Mouse (Mus musculus): ENCODE data around the gene Myo3b. TPM values are rescaled to one million over a fixed set of nuclear protein-coding genes. Genes with fewer than 3 reads are reported as not detected.

Myo3b gene
- polyA plus RNA-seq, 1 experiment from 2014 or later, result 0.30 TPM

- no peaks in the 10 kb centered on the region for H3K27me3 ChIP-seq (replicated peaks; ENCODE audit: control insufficient read depth, insufficient read depth, low read length)
- H3K36me3 ChIP-seq (ENCODE audit: control insufficient read depth, insufficient read depth, low read length), result no peaks in the 10 kb centered on the region
- no peak overlapping the region for H3K4me3 ChIP-seq (ENCODE audit: low read depth, low read length)
- ATAC-seq (replicated peaks; ENCODE audit: low FRiP score, low TSS enrichment, low read depth) (no peak), DNase-seq (ENCODE audit: low spot score) (no peak)
- no peak overlapping the region for H3K9ac ChIP-seq (ENCODE audit: low read length)
- no peak overlapping the region for H3K4me2 ChIP-seq (ENCODE audit: low read length)
- H3K9me3 ChIP-seq (ENCODE audit: control insufficient read depth, low read length), result no peaks in the 10 kb centered on the region
- WGBS, result 62% methylated on average over 2 of the region's 2 CpGs
- no peaks in the 10 kb centered on the region for H3K4me1 ChIP-seq (replicated peaks; ENCODE audit: control insufficient read depth, insufficient read depth, low read length)
- no peak overlapping the region for H3K27ac ChIP-seq (ENCODE audit: low read depth)
Measured at GRCm38 (mm10) chr2:70091261-70091660, 52.3 kb downstream of the Myo3b start.

- DNase-seq (ENCODE audit: low spot score), result no peak
- no peak overlapping the region for H3K4me3 ChIP-seq (ENCODE audit: low read depth, low read length)
- no peak overlapping the region for H3K4me2 ChIP-seq (ENCODE audit: low read length)
- no peak overlapping the region for H3K9ac ChIP-seq (ENCODE audit: low read length)
- H3K9me3 ChIP-seq (ENCODE audit: control insufficient read depth, low read length), result no peaks in the 10 kb centered on the region
- no peaks in the 10 kb centered on the region for H3K4me1 ChIP-seq (replicated peaks; ENCODE audit: control insufficient read depth, insufficient read depth, low read length)
- no peaks in the 10 kb centered on the region for H3K36me3 ChIP-seq (ENCODE audit: control insufficient read depth, insufficient read depth, low read length)
- 50% methylated on average over 10 of the region's 10 CpGs for WGBS
- H3K27me3 ChIP-seq (replicated peaks; ENCODE audit: control insufficient read depth, insufficient read depth, low read length), result no peaks in the 10 kb centered on the region
- no peak for ATAC-seq (replicated peaks; ENCODE audit: low FRiP score, low TSS enrichment, low read depth)
- no peak overlapping the region for H3K27ac ChIP-seq (ENCODE audit: low read depth)
Measured at GRCm38 (mm10) chr2:70091801-70092522, 53.0 kb downstream of the Myo3b start.

- H3K27me3 ChIP-seq (replicated peaks; ENCODE audit: control insufficient read depth, insufficient read depth, low read length), result no peaks in the 10 kb centered on the region
- H3K9ac ChIP-seq (ENCODE audit: low read length), result no peak overlapping the region
- no peak for DNase-seq (ENCODE audit: low spot score)
- no peak overlapping the region for H3K4me3 ChIP-seq (ENCODE audit: low read depth, low read length)
- no peak for ATAC-seq (replicated peaks; ENCODE audit: low FRiP score, low TSS enrichment, low read depth)
- WGBS, result 69% methylated on average over 3 of the region's 3 CpGs
- H3K4me2 ChIP-seq (ENCODE audit: low read length), result no peak overlapping the region
- H3K4me1 ChIP-seq (replicated peaks; ENCODE audit: control insufficient read depth, insufficient read depth, low read length), result no peaks in the 10 kb centered on the region
- H3K27ac ChIP-seq (ENCODE audit: low read depth), result no peak overlapping the region
- H3K9me3 ChIP-seq (ENCODE audit: control insufficient read depth, low read length), result no peaks in the 10 kb centered on the region
- H3K36me3 ChIP-seq (ENCODE audit: control insufficient read depth, insufficient read depth, low read length), result no peaks in the 10 kb centered on the region
Measured at GRCm38 (mm10) chr2:70092665-70093064, 53.7 kb downstream of the Myo3b start.

GRCm38 (mm10) chr2:70094446-70094845 lies 55.5 kb downstream of the Myo3b start:
- H3K27me3 ChIP-seq (replicated peaks; ENCODE audit: control insufficient read depth, insufficient read depth, low read length), result no peaks in the 10 kb centered on the region
- ATAC-seq (replicated peaks; ENCODE audit: low FRiP score, low TSS enrichment, low read depth), result no peak
- H3K4me3 ChIP-seq (ENCODE audit: low read depth, low read length), result no peak overlapping the region
- WGBS, result 42% methylated on average over 5 of the region's 5 CpGs
- no peak overlapping the region for H3K4me2 ChIP-seq (ENCODE audit: low read length)
- H3K9me3 ChIP-seq (ENCODE audit: control insufficient read depth, low read length), result no peaks in the 10 kb centered on the region
- no peaks in the 10 kb centered on the region for H3K4me1 ChIP-seq (replicated peaks; ENCODE audit: control insufficient read depth, insufficient read depth, low read length)
- H3K27ac ChIP-seq (ENCODE audit: low read depth), result no peak overlapping the region
- H3K36me3 ChIP-seq (ENCODE audit: control insufficient read depth, insufficient read depth, low read length), result no peaks in the 10 kb centered on the region
- no peak for DNase-seq (ENCODE audit: low spot score)
- no peak overlapping the region for H3K9ac ChIP-seq (ENCODE audit: low read length)

GRCm38 (mm10) chr2:70097229-70098095 lies 58.5 kb downstream of the Myo3b start:
- H3K9me3 ChIP-seq (ENCODE audit: control insufficient read depth, low read length), result no peaks in the 10 kb centered on the region
- no peaks in the 10 kb centered on the region for H3K4me1 ChIP-seq (replicated peaks; ENCODE audit: control insufficient read depth, insufficient read depth, low read length)
- DNase-seq (ENCODE audit: low spot score) (no peak), ATAC-seq (replicated peaks; ENCODE audit: low FRiP score, low TSS enrichment, low read depth) (no peak)
- H3K27me3 ChIP-seq (replicated peaks; ENCODE audit: control insufficient read depth, insufficient read depth, low read length), result no peaks in the 10 kb centered on the region
- no peak overlapping the region for H3K27ac ChIP-seq (ENCODE audit: low read depth)
- no peak overlapping the region for H3K4me3 ChIP-seq (ENCODE audit: low read depth, low read length)
- WGBS, result 77% methylated on average over 15 of the region's 15 CpGs
- H3K9ac ChIP-seq (ENCODE audit: low read length), result no peak overlapping the region
- no peak overlapping the region for H3K4me2 ChIP-seq (ENCODE audit: low read length)
- no peaks in the 10 kb centered on the region for H3K36me3 ChIP-seq (ENCODE audit: control insufficient read depth, insufficient read depth, low read length)

- DNase-seq (ENCODE audit: low spot score), result no peak
- no peak for ATAC-seq (replicated peaks; ENCODE audit: low FRiP score, low TSS enrichment, low read depth)
- Histone ChIP-seq H3K4me1 (replicated peaks; ENCODE audit: control insufficient read depth, insufficient read depth, low read length) (no peaks in the 10 kb centered on the region), H3K9ac (ENCODE audit: low read length) (no peak overlapping the region), H3K27ac (ENCODE audit: low read depth) (no peak overlapping the region), H3K36me3 (ENCODE audit: control insufficient read depth, insufficient read depth, low read length) (no peaks in the 10 kb centered on the region), H3K4me3 (ENCODE audit: low read depth, low read length) (no peak overlapping the region), H3K4me2 (ENCODE audit: low read length) (no peak overlapping the region), H3K9me3 (ENCODE audit: control insufficient read depth, low read length) (no peaks in the 10 kb centered on the region), H3K27me3 (replicated peaks; ENCODE audit: control insufficient read depth, insufficient read depth, low read length) (no peaks in the 10 kb centered on the region)
- WGBS, result 76% methylated on average over 4 of the region's 4 CpGs
Measured at GRCm38 (mm10) chr2:70099459-70099858, 60.5 kb downstream of the Myo3b start.

GRCm38 (mm10) chr2:70105286-70106030 lies 66.5 kb downstream of the Myo3b start:
- no peaks in the 10 kb centered on the region for H3K9me3 ChIP-seq (ENCODE audit: control insufficient read depth, low read length)
- ATAC-seq (replicated peaks; ENCODE audit: low FRiP score, low TSS enrichment, low read depth) (no peak), DNase-seq (ENCODE audit: low spot score) (no peak)
- no peak overlapping the region for H3K4me2 ChIP-seq (ENCODE audit: low read length)
- no peaks in the 10 kb centered on the region for H3K36me3 ChIP-seq (ENCODE audit: control insufficient read depth, insufficient read depth, low read length)
- no peaks in the 10 kb centered on the region for H3K27me3 ChIP-seq (replicated peaks; ENCODE audit: control insufficient read depth, insufficient read depth, low read length)
- no peak overlapping the region for H3K4me3 ChIP-seq (ENCODE audit: low read depth, low read length)
- WGBS, result 61% methylated on average over 14 of the region's 14 CpGs
- no peak overlapping the region for H3K9ac ChIP-seq (ENCODE audit: low read length)
- H3K4me1 ChIP-seq (replicated peaks; ENCODE audit: control insufficient read depth, insufficient read depth, low read length), result no peaks in the 10 kb centered on the region
- H3K27ac ChIP-seq (ENCODE audit: low read depth), result no peak overlapping the region

GRCm38 (mm10) chr2:70109010-70109409 lies 70.1 kb downstream of the Myo3b start:
- Histone ChIP-seq H3K27me3 (replicated peaks; ENCODE audit: control insufficient read depth, insufficient read depth, low read length) (no peaks in the 10 kb centered on the region), H3K27ac (ENCODE audit: low read depth) (no peak overlapping the region), H3K4me2 (ENCODE audit: low read length) (no peak overlapping the region), H3K9me3 (ENCODE audit: control insufficient read depth, low read length) (no peaks in the 10 kb centered on the region), H3K36me3 (ENCODE audit: control insufficient read depth, insufficient read depth, low read length) (no peaks in the 10 kb centered on the region), H3K4me1 (replicated peaks; ENCODE audit: control insufficient read depth, insufficient read depth, low read length) (no peaks in the 10 kb centered on the region), H3K4me3 (ENCODE audit: low read depth, low read length) (no peak overlapping the region), H3K9ac (ENCODE audit: low read length) (no peak overlapping the region)
- no peak for DNase-seq (ENCODE audit: low spot score)
- no peak for ATAC-seq (replicated peaks; ENCODE audit: low FRiP score, low TSS enrichment, low read depth)
- 65% methylated on average over 7 of the region's 7 CpGs for WGBS
